Mouse (Mus musculus): Measurements from ENCODE around the gene Khdc4.

DNA sequence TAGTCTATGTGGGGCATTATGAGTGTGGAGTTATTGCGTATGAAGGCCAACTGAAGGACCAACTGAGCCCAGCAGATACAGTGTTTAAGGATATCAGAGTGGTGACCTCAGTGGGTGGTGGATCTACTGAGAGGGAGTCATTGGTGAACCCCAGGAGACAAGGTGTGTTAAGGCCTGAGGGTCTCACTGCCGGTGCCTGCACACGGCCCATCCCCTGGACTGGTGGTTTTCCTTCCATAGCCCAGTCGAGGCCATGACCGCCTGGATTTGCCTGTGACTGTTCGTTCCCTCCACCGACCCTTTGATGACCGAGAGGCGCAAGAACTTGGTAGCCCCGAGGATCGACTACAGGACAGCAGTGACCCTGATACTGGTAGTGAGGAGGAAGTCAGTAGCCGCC, 39.7 kb upstream of the Khdc4 start:
- TF ChIP-seq GATA1 (IDR thresholded peaks at IDR 0.05; ENCODE audit: low read length) = no peak
- TF ChIP-seq TAL1 (IDR thresholded peaks at IDR 0.05; ENCODE audit: low read length) = no peak

All from erythroblast, embryonic 14.5 days (primary cell).